Mouse (Mus musculus): ENCODE data around the gene Flvcr2.

- TF ChIP-seq POLR2A (IDR thresholded peaks at IDR 0.05; ENCODE audit: low read depth, low read length): no peak
- no peak for TF ChIP-seq CTCF (IDR thresholded peaks at IDR 0.05; ENCODE audit: extremely low read depth, insufficient read depth, insufficient read length, insufficient replicate concordance)
Measured at GRCm38 (mm10) chr12:85822051-85822450, 75.7 kb downstream of the Flvcr2 start.

All from spleen, adult 2 months (tissue).